Mouse (Mus musculus) kidney, postnatal 0 days (tissue): ENCODE measurements around the gene Tmem198b. TPM values are rescaled to one million over a fixed set of nuclear protein-coding genes. Genes with fewer than 3 reads are reported as not detected.

Experiments
- ATAC-seq: fragments of 200-750 bp; cut with Nextera tagmentation; replicated peaks from 2 replicates; pipeline ENCODE4 v1.8.0; 2017; ENCODE audit warnings: low read depth, moderate number of reproducible peaks, moderate TSS enrichment, moderate library complexity; ENCODE audit not compliant: low FRiP score
- DNase-seq: peaks from one replicate; pipeline ENCODE4 v3.0.0-alpha.2; 2016; ENCODE audit warnings: low spot score
- H3K27ac ChIP-seq: fragments of 300-500 bp; sonication (generic); 2 replicates; pipeline ENCODE4 v1.5.1; 2014; ENCODE audit warnings: mild to moderate bottlenecking
- H3K27me3 ChIP-seq: fragments of 300-500 bp; sonication (generic); 2 replicates; pipeline ENCODE4 v1.6.1; 2014; ENCODE audit warnings: low read length, mixed read lengths; ENCODE audit not compliant: insufficient read depth
- H3K36me3 ChIP-seq: fragments of 300-500 bp; sonication (generic); 2 replicates; pipeline ENCODE4 v1.6.1; 2014; ENCODE audit warnings: low read length, mixed read lengths; ENCODE audit not compliant: insufficient read depth
- H3K4me1 ChIP-seq: fragments of 300-500 bp; sonication (generic); replicated peaks from 2 replicates; pipeline ENCODE4 v1.6.1; 2014; ENCODE audit warnings: antibody characterized with exemption, low read length, mixed read lengths; ENCODE audit not compliant: insufficient read depth
- H3K4me2 ChIP-seq: fragments of 300-500 bp; sonication (generic); 2 replicates; pipeline ENCODE4 v1.6.1; 2014; ENCODE audit warnings: mild to moderate bottlenecking, low read length, moderate library complexity, mixed read lengths
- H3K4me3 ChIP-seq: fragments of 300-500 bp; sonication (generic); replicated peaks from 2 replicates; pipeline ENCODE4 v1.5.1; 2014; ENCODE audit warnings: low read depth, low read length
- H3K9ac ChIP-seq: fragments of 300-500 bp; sonication (generic); 2 replicates; pipeline ENCODE4 v1.6.1; 2014; ENCODE audit warnings: low read depth, low read length
- H3K9me3 ChIP-seq: fragments of 300-500 bp; sonication (generic); replicated peaks from 2 replicates; pipeline ENCODE4 v1.6.1; 2016; ENCODE audit warnings: low read length, inconsistent platforms, mixed read lengths
- CTCF ChIP-seq: IDR thresholded peaks from 2 replicates; pipeline ENCODE4 v1.5.1; 2016; ENCODE audit warnings: antibody characterized with exemption, low read depth, mild to moderate bottlenecking, moderate library complexity
- WGBS: fragments of 180-500 bp; shearing (Covaris S2); extraction: QIAGEN DNeasy Blood & Tissue Kit; methylation state at CpG from one replicate; pipeline ENCODE4 v1.1.7; 2014; 5-methylcytosine and 5-hydroxymethylcytosine counted together
- polyA plus RNA-seq: library from polyadenylated mRNA; unstranded; fragments of >200 nt; fragmentation: Nextera tagmentation; extraction: Ambion mirVana; gene quantifications from 2 replicates; pipeline ENCODE4 v1.2.1, GENCODE M21; 2015

Tmem198b gene
- polyA plus RNA-seq, 1 experiment from 2014 or later, result 11.7 TPM

GRCm38 (mm10) chr10:128821358-128822056 lies 17.3 kb upstream of the Tmem198b start, which contains the start of gene Ormdl2:
Gene Ormdl2, minus strand, starts transcription at chr10:128821645.
- Histone ChIP-seq H3K4me2 (peak within 1 kb of the TSS; percentile 87), H3K4me3 (peak within 1 kb of the TSS; percentile 94), H3K4me1 (peaks cover 4% of the 10 kb centered on the region; the same call in 1 of the 2 replicates), H3K27ac (peak within 1 kb of the TSS; percentile 60; the same call in 1 of the 2 replicates), H3K27me3 (no peaks in the 10 kb centered on the region), H3K36me3 (peaks cover 18% of the 10 kb centered on the region), H3K9ac (peak within 1 kb of the TSS; percentile 82), H3K9me3 (no peaks in the 10 kb centered on the region)
- TF ChIP-seq CTCF, result peak; percentile 30; the same call in 1 of the 2 replicates
- DNase-seq, result peak; percentile 100
- WGBS, result 1% methylated on average over 46 of the region's 46 CpGs
- ATAC-seq, result peak; percentile 100

GRCm38 (mm10) chr10:128820217-128820616 lies 16.0 kb upstream of the Tmem198b start:
- ATAC-seq, result no peak
- no peak overlapping the region for H3K4me2 ChIP-seq
- WGBS, result 85% methylated on average over 4 of the region's 4 CpGs
- DNase-seq, result no peak
- H3K36me3 ChIP-seq, result peaks cover 29% of the 10 kb centered on the region
- no peak for TF ChIP-seq CTCF
- no peaks in the 10 kb centered on the region for H3K27me3 ChIP-seq
- no peak overlapping the region for H3K4me3 ChIP-seq
- no peaks in the 10 kb centered on the region for H3K9me3 ChIP-seq
- H3K4me1 ChIP-seq, result peaks cover 4% of the 10 kb centered on the region; the same call in 1 of the 2 replicates
- no peak overlapping the region for H3K9ac ChIP-seq
- no peak overlapping the region for H3K27ac ChIP-seq

- H3K36me3 ChIP-seq, result peaks cover 45% of the 10 kb centered on the region
Observed at GRCm38 (mm10) chr10:128817033-128817432, 12.9 kb upstream of the Tmem198b start, which contains the start of gene Sarnp. Gene Sarnp, plus strand, starts transcription at chr10:128817333.

GRCm38 (mm10) chr10:128807018-128807417 lies 2.8 kb upstream of the Tmem198b start:
- WGBS, result 84% methylated on average over 8 of the region's 8 CpGs

More at GRCm38 (mm10) chr10:128817033-128817432, 12.9 kb upstream of the Tmem198b start, which contains the start of gene Sarnp:
- H3K27ac ChIP-seq, result no peak within 1 kb of the TSS
- H3K9ac ChIP-seq, result no peak within 1 kb of the TSS
- DNase-seq (no peak), ATAC-seq (no peak)
- H3K4me1 ChIP-seq, result no peaks in the 10 kb centered on the region
- WGBS, result 86% methylated on average over 13 of the region's 13 CpGs
- H3K4me2 ChIP-seq, result no peak within 1 kb of the TSS
- no peaks in the 10 kb centered on the region for H3K27me3 ChIP-seq
- no peak for TF ChIP-seq CTCF
- H3K9me3 ChIP-seq, result no peaks in the 10 kb centered on the region
- H3K4me3 ChIP-seq, result no peak within 1 kb of the TSS

GRCm38 (mm10) chr10:128806086-128806485 lies 1.9 kb upstream of the Tmem198b start:
- Histone ChIP-seq H3K9ac (peak overlapping the region; percentile 85), H3K4me3 (peak overlapping the region; percentile 74), H3K27me3 (no peaks in the 10 kb centered on the region), H3K4me2 (peak overlapping the region; percentile 72), H3K27ac (no peak overlapping the region), H3K36me3 (peaks cover 6% of the 10 kb centered on the region; the same call in 1 of the 2 replicates), H3K9me3 (no peaks in the 10 kb centered on the region), H3K4me1 (peaks cover 33% of the 10 kb centered on the region)
- no peak for DNase-seq
- ATAC-seq, result no peak
- WGBS, result 41% methylated on average over 6 of the region's 6 CpGs
- no peak for TF ChIP-seq CTCF

More at GRCm38 (mm10) chr10:128807018-128807417, 2.8 kb upstream of the Tmem198b start:
- no peak for TF ChIP-seq CTCF
- Histone ChIP-seq H3K9me3 (no peaks in the 10 kb centered on the region), H3K36me3 (no peaks in the 10 kb centered on the region; the same call in 1 of the 2 replicates), H3K27me3 (no peaks in the 10 kb centered on the region), H3K4me2 (peak overlapping the region; percentile 72), H3K4me1 (peaks cover 33% of the 10 kb centered on the region), H3K27ac (no peak overlapping the region), H3K9ac (0 out of 2 replicates have a peak overlapping the region, but pooled peaks have one; percentile 23), H3K4me3 (peak overlapping the region; percentile 74)
- no peak for ATAC-seq
- no peak for DNase-seq

GRCm38 (mm10) chr10:128805092-128806000 lies 1.2 kb upstream of the Tmem198b start:
- Histone ChIP-seq H3K9ac (peak overlapping the region; percentile 85), H3K27me3 (no peaks in the 10 kb centered on the region), H3K4me1 (peaks cover 33% of the 10 kb centered on the region)

More at GRCm38 (mm10) chr10:128805092-128806000, 1.2 kb upstream of the Tmem198b start:
- WGBS, result 1% methylated on average over 69 of the region's 70 CpGs
- Histone ChIP-seq H3K4me3 (peak overlapping the region; percentile 74), H3K4me2 (peak overlapping the region; percentile 72), H3K9me3 (no peaks in the 10 kb centered on the region), H3K36me3 (peaks cover 10% of the 10 kb centered on the region; the same call in 1 of the 2 replicates), H3K27ac (peak overlapping the region; percentile 98)
- DNase-seq, result peak; percentile 99
- peak; percentile 93 for ATAC-seq
- TF ChIP-seq CTCF, result peak; percentile 49
